Mouse (Mus musculus) cerebellum, adult (tissue): ENCODE measurements around the gene Scgb1b18.
"Not testable (repeated sequence)": the region's sequence is repeated elsewhere in the genome, so short reads cannot be mapped to it uniquely, and the experiment has no call there.

Experiments
- ATAC-seq: cut with Nextera tagmentation; 2 replicates; pipeline ENCODE4 v1.9.2; 2017; ENCODE audit warnings: mild to moderate bottlenecking, moderate library complexity, mixed read lengths; ENCODE audit not compliant: insufficient number of reproducible peaks, low FRiP score, low TSS enrichment

The Scgb1b18 gene

DNA sequence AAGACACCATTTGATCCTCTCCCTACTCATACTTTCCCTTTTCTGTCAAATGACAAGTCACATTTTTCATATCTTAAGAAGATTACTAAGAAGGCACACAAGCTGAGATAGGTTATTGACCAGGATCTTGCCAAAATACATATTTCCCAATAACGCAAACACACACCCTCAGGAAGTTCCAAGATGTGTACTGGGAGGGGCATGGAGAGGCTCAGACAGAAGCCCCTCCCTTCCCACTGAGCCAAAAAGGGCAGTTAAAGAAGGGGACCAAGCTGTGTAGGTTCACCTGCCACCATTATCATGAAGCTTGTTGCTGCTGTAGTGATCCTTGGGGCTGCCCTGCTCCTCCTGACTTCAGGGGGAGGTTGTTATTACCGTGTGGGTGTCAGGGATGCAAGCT, at the start of gene Scgb1b18:
Gene Scgb1b18 (plus strand): TSS at position 301 of the 400 bp plus-strand sequence.
- not testable (repeated sequence) for ATAC-seq

DNA sequence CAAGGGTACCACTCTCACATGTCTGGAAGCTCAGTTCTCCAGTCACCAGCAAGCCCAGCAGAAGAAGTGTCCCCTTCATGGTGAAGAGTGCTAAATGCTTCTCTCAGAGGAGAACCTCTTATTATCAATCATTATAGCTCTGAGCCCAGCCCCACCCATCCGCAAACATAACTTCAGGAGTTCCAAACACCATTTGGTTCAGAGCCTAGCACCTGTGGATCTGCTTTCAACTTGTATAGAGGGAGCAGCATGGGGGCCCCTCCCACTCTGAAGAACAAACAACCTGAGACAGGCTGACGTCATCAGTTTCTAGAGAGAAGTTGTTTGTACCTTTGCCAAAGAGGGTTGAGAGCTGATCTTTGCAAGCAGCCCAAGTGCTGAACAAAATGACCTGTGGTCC, 11.6 kb upstream of the Scgb1b18 start, which contains the start of gene Scgb2b18:
Gene Scgb2b18 (minus strand): TSS at position 101 of the 400 bp plus-strand sequence.
- not testable (repeated sequence) for ATAC-seq
